ENCODE assay signal across 8 mouse cellular contexts in the genomic region with DNA sequence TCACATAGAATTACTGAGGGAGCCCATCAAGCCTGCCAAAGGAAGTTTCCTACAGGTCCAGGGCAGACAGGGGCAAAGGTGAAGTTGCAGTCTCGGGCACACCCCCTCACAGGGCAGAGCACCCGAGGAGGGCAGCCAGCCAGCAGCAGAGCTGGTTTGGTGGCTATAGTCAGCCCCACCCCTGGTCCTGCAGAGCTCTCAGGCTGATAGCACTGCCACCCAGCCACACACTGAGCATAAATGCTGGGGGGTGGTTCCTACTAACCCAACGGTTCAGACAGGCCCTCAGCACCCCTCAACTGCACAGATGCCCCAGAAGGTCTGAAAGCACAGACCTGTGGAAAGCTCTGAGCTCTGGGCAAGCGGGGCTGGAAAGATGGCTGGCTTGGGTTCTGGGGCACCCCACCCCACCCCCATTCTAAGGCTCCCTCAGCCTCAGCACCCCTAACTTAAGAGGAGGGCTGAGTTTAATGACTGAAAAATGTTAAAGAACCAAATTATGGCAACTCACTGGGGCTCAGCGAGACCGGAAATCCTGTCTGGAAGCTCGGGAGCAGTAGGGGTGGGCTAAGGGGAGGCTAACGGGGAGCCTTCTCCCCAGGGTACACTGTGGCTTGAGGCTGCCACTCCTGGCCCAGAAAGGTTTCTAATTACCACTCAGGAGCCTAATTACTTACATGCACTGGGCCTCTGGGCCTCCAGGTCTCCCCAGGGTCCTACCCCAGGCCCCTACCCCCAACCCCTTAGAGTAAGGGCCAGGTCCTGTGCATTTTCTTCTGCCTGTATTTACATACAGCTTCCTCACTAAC. TPM values are rescaled to one million over a fixed set of nuclear protein-coding genes. Genes with fewer than 3 reads are reported as not detected.
DNase-seq lines count a peak whose midpoint lies in the region; ATAC-seq lines count a peak whose summit lies in the region.

No protein-coding gene starts in this region.

- peak overlapping the region; percentile 64 for H3K9ac ChIP-seq in intestine, embryonic 16.5 days (ENCODE audit: low read depth, low read length)
- H3K9ac ChIP-seq in liver, embryonic 16.5 days (ENCODE audit: low read depth, low read length), result peak overlapping the region; percentile 53; the same call in 1 of the 2 replicates

- DNase-seq in adrenal gland, adult 2 months, result peak; percentile 64
- DNase-seq in adrenal gland, adult 18-20 months (ENCODE audit: low spot score in 2 of 2), result no peak
- no peak for DNase-seq in yolk sac, embryonic 10.5 days (ENCODE audit: low spot score)
- no peak for DNase-seq in left cerebral cortex, postnatal 4 days

- peaks cover 48% of the 10 kb centered on the region for H3K36me3 ChIP-seq in erythroblast, embryonic 14.5 days (ENCODE audit: control insufficient read depth)
- H3K36me3 ChIP-seq in intestine, embryonic 16.5 days (ENCODE audit: control insufficient read depth, insufficient read depth, low read length), result peaks cover 2% of the 10 kb centered on the region; the same call in 1 of the 2 replicates
- H3K36me3 ChIP-seq in liver, embryonic 16.5 days (ENCODE audit: control insufficient read depth, insufficient read depth), result no peaks in the 10 kb centered on the region

- intact Hi-C loops in left cerebral cortex, postnatal 4 days (cut with DNase I), result no loop called here

- peak; percentile 82 for ATAC-seq in intestine, embryonic 16.5 days
- ATAC-seq in liver, embryonic 16.5 days (ENCODE audit: low read depth), result peak; percentile 83
- ATAC-seq in neutrophil, adult 5-6 weeks (ENCODE audit: extremely low read depth, insufficient number of reproducible peaks, low FRiP score, poor library complexity, severe bottlenecking), result peak; percentile 15; the same call in 1 of the 2 replicates

- no peaks in the 10 kb centered on the region for H3K27me3 ChIP-seq in erythroblast, embryonic 14.5 days (ENCODE audit: control insufficient read depth)
- H3K27me3 ChIP-seq in intestine, embryonic 16.5 days (replicated peaks; ENCODE audit: control insufficient read depth, insufficient read depth, low read length), result no peaks in the 10 kb centered on the region
- no peaks in the 10 kb centered on the region for H3K27me3 ChIP-seq in liver, embryonic 16.5 days (ENCODE audit: control insufficient read depth, insufficient read depth, low read depth, low read length)

- peak overlapping the region; percentile 94 for H3K27ac ChIP-seq in intestine, embryonic 16.5 days (ENCODE audit: low read length)
- H3K27ac ChIP-seq in liver, embryonic 16.5 days (ENCODE audit: low read length), result peak overlapping the region; percentile 86

- H3K4me2 ChIP-seq in intestine, embryonic 16.5 days (ENCODE audit: low read depth, low read length), result peak overlapping the region; percentile 47
- H3K4me2 ChIP-seq in liver, embryonic 16.5 days (ENCODE audit: low read depth, low read length), result peak overlapping the region; percentile 45

- H3K4me1 ChIP-seq in erythroblast, embryonic 14.5 days (ENCODE audit: control insufficient read depth), result peaks cover 85% of the 10 kb centered on the region
- H3K4me1 ChIP-seq in intestine, embryonic 16.5 days (ENCODE audit: control insufficient read depth, insufficient read depth, low read length), result peaks cover 81% of the 10 kb centered on the region
- H3K4me1 ChIP-seq in liver, embryonic 16.5 days (ENCODE audit: control insufficient read depth, low read depth, low read length), result peaks cover 82% of the 10 kb centered on the region

- H3K9me3 ChIP-seq in erythroblast, embryonic 14.5 days (ENCODE audit: control insufficient read depth, low read length), result no peaks in the 10 kb centered on the region
- H3K9me3 ChIP-seq in intestine, embryonic 16.5 days (ENCODE audit: control insufficient read depth, low read length), result no peaks in the 10 kb centered on the region
- H3K9me3 ChIP-seq in liver, embryonic 16.5 days (replicated peaks; ENCODE audit: control insufficient read depth, low read length), result no peaks in the 10 kb centered on the region

- 28% methylated on average over 8 of the region's 8 CpGs for WGBS in intestine, embryonic 16.5 days
- WGBS in liver, embryonic 16.5 days (ENCODE audit: insufficient replicate concordance), result 11% methylated on average over 8 of the region's 8 CpGs

- peak overlapping the region; percentile 27 for H3K4me3 ChIP-seq in erythroblast, embryonic 14.5 days (replicated peaks)
- peak overlapping the region; percentile 26 for H3K4me3 ChIP-seq in intestine, embryonic 16.5 days (ENCODE audit: low read length)
- H3K4me3 ChIP-seq in liver, embryonic 16.5 days (ENCODE audit: low read depth, low read length), result no peak overlapping the region

RNA-seq across cellular contexts. Expression of a gene that starts 14.6 kb away (rescaled TPM):
- total RNA-seq in adrenal gland, adult 2 months (2021), result 10 to 100 TPM; 61.1 to 95.5 TPM
- 75.0 and 80.2 TPM in 2 replicates for polyA plus RNA-seq in adrenal gland, adult 2 months (2012; rRNA removed)
- total RNA-seq in adrenal gland, adult 18-20 months (2021), result 10 to 100 TPM; 62.2 to 89.1 TPM
- polyA plus RNA-seq in erythroblast, embryonic 14.5 days (2012), result 6.1 TPM in 2 replicates
- 35.9 and 36.6 TPM in 2 replicates for polyA plus RNA-seq in intestine, embryonic 16.5 days (2015; fragmentation: Nextera tagmentation; extraction: Ambion mirVana)
- 13.3 and 13.5 TPM in 2 replicates for polyA plus RNA-seq in liver, embryonic 16.5 days (2015; fragmentation: Nextera tagmentation; extraction: Ambion mirVana)
- 499 and 556 TPM in 2 replicates for total RNA-seq in neutrophil, adult 5-6 weeks (2017)
- 100 to 1,000 TPM; 133 to 137 TPM for total RNA-seq in left cerebral cortex, postnatal 4 days (2021)

RNA-seq across cellular contexts. Expression of a gene that starts 18.3 kb away (rescaled TPM):
- total RNA-seq in adrenal gland, adult 2 months (2021), result not detected
- not detected in 2 replicates for polyA plus RNA-seq in adrenal gland, adult 2 months (2012; rRNA removed)
- total RNA-seq in adrenal gland, adult 18-20 months (2021), result not detected
- not detected in 2 replicates for polyA plus RNA-seq in erythroblast, embryonic 14.5 days (2012)
- not detected in 2 replicates for polyA plus RNA-seq in intestine, embryonic 16.5 days (2015; fragmentation: Nextera tagmentation; extraction: Ambion mirVana)
- not detected in 2 replicates for polyA plus RNA-seq in liver, embryonic 16.5 days (2015; fragmentation: Nextera tagmentation; extraction: Ambion mirVana)
- 0.93 and 2.0 TPM in 2 replicates for total RNA-seq in neutrophil, adult 5-6 weeks (2017)
- under 1 TPM in 1 of 2 experiments, not detected in 1; 0.22 TPM for total RNA-seq in left cerebral cortex, postnatal 4 days (2021)

RNA-seq across cellular contexts. Expression of a gene that starts 32.8 kb away (rescaled TPM):
- total RNA-seq in adrenal gland, adult 2 months (2021), result not detected
- not detected in 2 replicates for polyA plus RNA-seq in adrenal gland, adult 2 months (2012; rRNA removed)
- total RNA-seq in adrenal gland, adult 18-20 months (2021), result not detected
- not detected in 2 replicates for polyA plus RNA-seq in erythroblast, embryonic 14.5 days (2012)
- polyA plus RNA-seq in intestine, embryonic 16.5 days (2015; fragmentation: Nextera tagmentation; extraction: Ambion mirVana), result not detected in 2 replicates
- polyA plus RNA-seq in liver, embryonic 16.5 days (2015; fragmentation: Nextera tagmentation; extraction: Ambion mirVana), result not detected in 2 replicates
- total RNA-seq in neutrophil, adult 5-6 weeks (2017), result not detected in 2 replicates
- total RNA-seq in left cerebral cortex, postnatal 4 days (2021), result 1 to 10 TPM; 5.6 to 7.6 TPM

RNA-seq across cellular contexts. Expression of a gene that starts 44.6 kb away (rescaled TPM):
- total RNA-seq in adrenal gland, adult 2 months (2021), result 1 to 10 TPM in 1 of 2 experiments, not detected in 1; 1.6 TPM
- polyA plus RNA-seq in adrenal gland, adult 2 months (2012; rRNA removed), result 0.24 TPM in 1 of 2 replicates, not detected in the other
- total RNA-seq in adrenal gland, adult 18-20 months (2021), result under 1 TPM in 1 of 2 experiments, not detected in 1; 0.20 TPM
- polyA plus RNA-seq in erythroblast, embryonic 14.5 days (2012), result not detected in 2 replicates
- not detected in 2 replicates for polyA plus RNA-seq in intestine, embryonic 16.5 days (2015; fragmentation: Nextera tagmentation; extraction: Ambion mirVana)
- polyA plus RNA-seq in liver, embryonic 16.5 days (2015; fragmentation: Nextera tagmentation; extraction: Ambion mirVana), result 0.12 TPM in 2 replicates
- total RNA-seq in neutrophil, adult 5-6 weeks (2017), result not detected in 2 replicates
- not detected for total RNA-seq in left cerebral cortex, postnatal 4 days (2021)

RNA-seq across cellular contexts. Expression of a gene that starts 48.9 kb away (rescaled TPM):
- under 1 TPM; 0.28 to 0.61 TPM for total RNA-seq in adrenal gland, adult 2 months (2021)
- polyA plus RNA-seq in adrenal gland, adult 2 months (2012; rRNA removed), result 0.07 and 0.18 TPM in 2 replicates
- 1 to 10 TPM in 1 of 2 experiments, under 1 TPM in 1; 0.17 to 1.0 TPM for total RNA-seq in adrenal gland, adult 18-20 months (2021)
- polyA plus RNA-seq in erythroblast, embryonic 14.5 days (2012), result not detected in 2 replicates
- not detected in 2 replicates for polyA plus RNA-seq in intestine, embryonic 16.5 days (2015; fragmentation: Nextera tagmentation; extraction: Ambion mirVana)
- polyA plus RNA-seq in liver, embryonic 16.5 days (2015; fragmentation: Nextera tagmentation; extraction: Ambion mirVana), result 0.05 and 0.07 TPM in 2 replicates
- not detected in 2 replicates for total RNA-seq in neutrophil, adult 5-6 weeks (2017)
- 1 to 10 TPM in 1 of 2 experiments, under 1 TPM in 1; 0.95 to 1.1 TPM for total RNA-seq in left cerebral cortex, postnatal 4 days (2021)

Comparison
In these comparisons a context has a peak if more than half of its experiments do, and no peak if none do; other contexts are left out.
1. ATAC-seq: peak in every context shown above with its lines; median percentile 83 in liver, embryonic 16.5 days; 82 in intestine, embryonic 16.5 days; 15 in neutrophil, adult 5-6 weeks.